Mouse (Mus musculus): ENCODE measurements around the gene 4931440F15Rik. TPM values are rescaled to one million over a fixed set of nuclear protein-coding genes. Genes with fewer than 3 reads are reported as not detected.

Gene 4931440F15Rik
- polyA plus RNA-seq, 1 experiment, result 29.7 TPM

DNA sequence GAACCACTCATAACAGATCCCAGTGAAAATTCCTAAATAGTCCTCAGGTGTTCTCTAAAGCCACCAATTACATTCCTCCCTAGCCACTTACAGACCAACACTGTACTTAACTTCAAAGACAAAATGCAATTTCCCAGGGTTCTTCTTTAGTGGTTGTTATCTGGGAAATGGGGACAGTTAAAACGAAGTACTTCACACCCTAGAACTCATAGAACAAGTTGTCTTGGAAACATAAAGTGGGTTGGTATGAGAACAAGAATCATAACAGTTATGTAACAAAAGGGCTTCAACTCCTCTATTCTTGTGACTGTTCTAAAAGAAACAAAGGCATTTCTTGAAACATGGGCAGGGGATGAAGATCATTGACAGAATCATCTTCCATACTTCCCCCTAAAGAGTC is 12.2 kb downstream of the 4931440F15Rik start:
- TF ChIP-seq POLR2A (IDR thresholded peaks at IDR 0.05; ENCODE audit: control insufficient read depth, low read depth, low read length), result no peak
- TF ChIP-seq CTCF (IDR thresholded peaks at IDR 0.05; ENCODE audit: control insufficient read depth, insufficient read depth, insufficient replicate concordance, low read depth, low read length), result no peak
- H3K36me3 ChIP-seq (ENCODE audit: control insufficient read depth, insufficient read depth, low read length), result no peaks in the 10 kb centered on the region
- H3K27ac ChIP-seq (ENCODE audit: control insufficient read depth, insufficient read depth, low read depth, low read length), result no peak overlapping the region
- H3K27me3 ChIP-seq (ENCODE audit: control insufficient read depth, insufficient read depth, low read length), result no peaks in the 10 kb centered on the region
- H3K4me3 ChIP-seq (ENCODE audit: control insufficient read depth, low read depth, low read length), result no peak overlapping the region
- H3K4me1 ChIP-seq (ENCODE audit: control insufficient read depth, insufficient read depth, low read length), result no peaks in the 10 kb centered on the region

DNA sequence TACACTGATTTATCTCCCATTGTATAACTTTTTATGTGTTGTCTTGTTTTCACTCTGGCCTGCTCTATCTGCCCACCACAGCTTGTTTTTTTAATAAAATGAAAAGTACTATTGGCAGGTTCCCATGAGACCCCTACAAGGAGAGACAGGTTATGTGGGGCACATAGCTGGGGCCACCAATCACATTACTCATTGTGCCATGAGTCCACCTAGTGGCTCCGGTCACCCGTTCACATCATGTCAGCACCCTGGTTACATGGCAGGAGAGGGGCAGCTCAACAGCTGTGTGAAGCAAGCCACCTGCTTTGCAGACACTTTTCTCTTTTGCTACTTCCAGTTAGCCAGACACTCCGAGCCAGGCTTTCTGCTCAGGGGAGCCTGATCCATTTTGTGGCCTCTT is 13.0 kb downstream of the 4931440F15Rik start:
- Histone ChIP-seq H3K36me3 (ENCODE audit: control insufficient read depth, insufficient read depth, low read length) (no peaks in the 10 kb centered on the region), H3K4me3 (ENCODE audit: control insufficient read depth, low read depth, low read length) (peak overlapping the region; percentile 35), H3K27me3 (ENCODE audit: control insufficient read depth, insufficient read depth, low read length) (no peaks in the 10 kb centered on the region), H3K4me1 (ENCODE audit: control insufficient read depth, insufficient read depth, low read length) (no peaks in the 10 kb centered on the region), H3K27ac (ENCODE audit: control insufficient read depth, insufficient read depth, low read depth, low read length) (no peak overlapping the region)
- TF ChIP-seq CTCF (IDR thresholded peaks at IDR 0.05; ENCODE audit: control insufficient read depth, insufficient read depth, insufficient replicate concordance, low read depth, low read length) (no peak), POLR2A (IDR thresholded peaks at IDR 0.05; ENCODE audit: control insufficient read depth, low read depth, low read length) (no peak)

DNA sequence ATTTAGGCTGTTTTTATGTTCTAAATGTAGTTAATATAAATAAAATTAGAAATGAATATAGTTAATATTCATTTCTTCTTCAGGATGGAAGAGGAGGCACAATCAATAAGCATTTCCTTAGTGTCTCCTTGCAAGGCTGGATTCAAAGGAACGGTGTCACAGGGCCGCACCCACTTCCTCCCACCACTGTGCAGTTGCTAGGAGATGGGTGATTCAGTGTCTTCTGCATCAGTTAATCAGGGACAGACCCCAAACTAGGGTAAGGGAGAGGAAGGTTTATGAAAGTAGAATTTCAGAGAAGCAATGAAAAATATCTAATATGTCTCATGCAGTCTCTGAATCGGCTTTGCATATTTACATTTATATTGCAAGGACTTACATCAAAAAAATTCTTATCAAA is 15.1 kb downstream of the 4931440F15Rik start:
- TF ChIP-seq CTCF (IDR thresholded peaks at IDR 0.05; ENCODE audit: control insufficient read depth, insufficient read depth, insufficient replicate concordance, low read depth, low read length), result no peak
- TF ChIP-seq POLR2A (IDR thresholded peaks at IDR 0.05; ENCODE audit: control insufficient read depth, low read depth, low read length), result no peak
- Histone ChIP-seq H3K4me1 (ENCODE audit: control insufficient read depth, insufficient read depth, low read length) (no peaks in the 10 kb centered on the region), H3K27ac (ENCODE audit: control insufficient read depth, insufficient read depth, low read depth, low read length) (no peak overlapping the region), H3K36me3 (ENCODE audit: control insufficient read depth, insufficient read depth, low read length) (no peaks in the 10 kb centered on the region), H3K4me3 (ENCODE audit: control insufficient read depth, low read depth, low read length) (no peak overlapping the region), H3K27me3 (ENCODE audit: control insufficient read depth, insufficient read depth, low read length) (no peaks in the 10 kb centered on the region)

DNA sequence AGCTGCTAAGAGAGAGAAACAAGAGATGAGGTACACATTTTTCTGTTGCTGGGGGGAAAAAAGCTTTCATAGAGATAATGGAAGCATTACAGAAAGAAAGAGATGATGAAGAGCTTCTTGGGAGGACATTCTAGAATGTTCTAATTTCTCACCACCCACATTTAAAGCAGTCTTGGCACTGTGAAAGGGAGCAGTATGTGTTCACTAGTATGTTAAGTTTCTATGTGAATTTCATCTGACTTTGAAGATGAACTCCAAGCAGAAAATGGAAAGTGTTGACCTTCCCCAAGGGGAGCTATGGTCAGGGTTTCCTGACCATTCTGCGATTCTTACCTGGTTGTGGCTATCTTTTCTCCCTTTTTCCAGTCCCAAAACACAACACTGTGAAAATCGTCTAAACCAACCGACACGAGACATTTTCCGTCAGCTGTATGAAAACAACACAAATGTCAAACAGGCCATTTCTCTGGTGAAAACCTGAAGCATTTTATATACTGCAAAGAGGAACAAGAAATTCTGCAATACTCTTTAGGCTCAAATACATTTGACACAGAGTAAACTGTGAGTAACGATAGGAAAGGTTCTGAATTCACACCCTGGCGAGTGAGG is 16.4 kb downstream of the 4931440F15Rik start:
- Histone ChIP-seq H3K36me3 (ENCODE audit: control insufficient read depth, insufficient read depth, low read length) (no peaks in the 10 kb centered on the region), H3K27ac (ENCODE audit: control insufficient read depth, insufficient read depth, low read depth, low read length) (no peak overlapping the region), H3K4me3 (ENCODE audit: control insufficient read depth, low read depth, low read length) (no peak overlapping the region), H3K4me1 (ENCODE audit: control insufficient read depth, insufficient read depth, low read length) (no peaks in the 10 kb centered on the region), H3K27me3 (ENCODE audit: control insufficient read depth, insufficient read depth, low read length) (no peaks in the 10 kb centered on the region)
- TF ChIP-seq CTCF (IDR thresholded peaks at IDR 0.05; ENCODE audit: control insufficient read depth, insufficient read depth, insufficient replicate concordance, low read depth, low read length) (no peak), POLR2A (IDR thresholded peaks at IDR 0.05; ENCODE audit: control insufficient read depth, low read depth, low read length) (no peak)

DNA sequence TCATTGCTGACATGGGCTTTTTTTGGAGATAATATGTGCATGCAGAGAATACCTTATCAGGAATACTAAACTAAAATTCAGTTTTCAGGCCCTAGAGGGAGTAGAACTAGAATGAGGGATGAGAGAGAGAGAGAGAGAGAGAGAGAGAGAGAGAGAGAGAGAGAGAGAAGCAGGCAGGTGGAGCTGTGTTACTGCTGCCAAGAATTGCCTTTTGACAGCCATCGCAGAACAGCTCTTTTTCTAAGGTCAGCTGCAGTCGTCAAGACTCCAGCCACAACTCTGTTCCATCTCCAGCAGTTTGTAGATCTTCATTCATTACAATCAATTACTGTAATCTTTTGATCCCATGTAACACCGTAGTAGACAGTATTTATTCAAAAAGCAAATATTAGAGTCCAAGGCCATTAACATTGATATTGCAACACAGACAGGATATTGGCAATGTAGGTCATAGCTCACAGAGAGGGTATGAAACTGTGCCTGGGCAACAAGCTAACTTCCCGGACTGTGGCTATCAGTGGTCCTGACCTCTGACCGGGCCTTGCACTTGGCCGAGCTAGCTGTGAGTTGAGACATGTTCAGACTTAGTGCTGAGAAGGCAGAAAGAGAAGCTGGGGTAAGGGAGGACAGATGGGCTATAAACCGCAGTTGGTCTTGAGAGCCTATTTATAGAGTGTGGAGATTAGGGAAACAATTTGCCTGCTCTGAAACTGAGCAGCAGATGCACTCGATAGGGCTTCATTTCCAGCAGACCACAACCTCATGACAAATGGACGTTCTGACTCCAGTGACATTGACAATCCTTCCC is 17.1 kb downstream of the 4931440F15Rik start:
- no peak overlapping the region for H3K27ac ChIP-seq (ENCODE audit: control insufficient read depth, insufficient read depth, low read depth, low read length)
- no peak overlapping the region for H3K4me3 ChIP-seq (ENCODE audit: control insufficient read depth, low read depth, low read length)
- TF ChIP-seq CTCF (IDR thresholded peaks at IDR 0.05; ENCODE audit: control insufficient read depth, insufficient read depth, insufficient replicate concordance, low read depth, low read length) (no peak), POLR2A (IDR thresholded peaks at IDR 0.05; ENCODE audit: control insufficient read depth, low read depth, low read length) (no peak)
- H3K36me3 ChIP-seq (ENCODE audit: control insufficient read depth, insufficient read depth, low read length), result no peaks in the 10 kb centered on the region
- no peaks in the 10 kb centered on the region for H3K4me1 ChIP-seq (ENCODE audit: control insufficient read depth, insufficient read depth, low read length)
- no peaks in the 10 kb centered on the region for H3K27me3 ChIP-seq (ENCODE audit: control insufficient read depth, insufficient read depth, low read length)

DNA sequence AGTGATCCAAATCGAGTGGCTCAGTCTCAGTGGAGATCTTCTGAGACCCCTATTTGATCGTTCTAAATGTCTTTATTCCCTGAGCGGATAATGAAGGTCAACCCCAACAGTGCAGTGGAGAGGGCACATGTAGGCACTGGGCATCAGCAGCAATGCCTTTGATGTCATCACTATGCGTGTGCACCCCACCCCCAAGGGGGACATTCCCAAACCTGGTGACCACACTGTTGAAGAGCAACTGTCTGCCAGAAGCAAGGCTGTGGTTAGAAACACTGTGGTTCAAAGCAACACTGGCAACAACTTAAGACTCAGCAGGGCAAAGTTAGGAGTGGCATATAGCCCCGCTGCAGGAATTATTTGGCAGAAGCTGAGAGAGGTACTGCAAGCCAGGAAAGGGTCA is 18.1 kb downstream of the 4931440F15Rik start:
- TF ChIP-seq CTCF (IDR thresholded peaks at IDR 0.05; ENCODE audit: control insufficient read depth, insufficient read depth, insufficient replicate concordance, low read depth, low read length), result no peak
- TF ChIP-seq POLR2A (IDR thresholded peaks at IDR 0.05; ENCODE audit: control insufficient read depth, low read depth, low read length), result no peak
- H3K27me3 ChIP-seq (ENCODE audit: control insufficient read depth, insufficient read depth, low read length), result no peaks in the 10 kb centered on the region

More for the DNA sequence above, 18.1 kb downstream of the 4931440F15Rik start:
- Histone ChIP-seq H3K27ac (ENCODE audit: control insufficient read depth, insufficient read depth, low read depth, low read length) (no peak overlapping the region), H3K4me3 (ENCODE audit: control insufficient read depth, low read depth, low read length) (no peak overlapping the region), H3K36me3 (ENCODE audit: control insufficient read depth, insufficient read depth, low read length) (no peaks in the 10 kb centered on the region), H3K4me1 (ENCODE audit: control insufficient read depth, insufficient read depth, low read length) (no peaks in the 10 kb centered on the region)

Measured in testis, adult 2 months (tissue).